Mouse (Mus musculus): ENCODE data around the gene Il10ra. TPM values are rescaled to one million over a fixed set of nuclear protein-coding genes. Genes with fewer than 3 reads are reported as not detected.

The Il10ra gene
- 0.55 and 0.59 TPM in 2 replicates for polyA plus RNA-seq (2016; fragmentation: Nextera tagmentation; extraction: Ambion mirVana)

DNA sequence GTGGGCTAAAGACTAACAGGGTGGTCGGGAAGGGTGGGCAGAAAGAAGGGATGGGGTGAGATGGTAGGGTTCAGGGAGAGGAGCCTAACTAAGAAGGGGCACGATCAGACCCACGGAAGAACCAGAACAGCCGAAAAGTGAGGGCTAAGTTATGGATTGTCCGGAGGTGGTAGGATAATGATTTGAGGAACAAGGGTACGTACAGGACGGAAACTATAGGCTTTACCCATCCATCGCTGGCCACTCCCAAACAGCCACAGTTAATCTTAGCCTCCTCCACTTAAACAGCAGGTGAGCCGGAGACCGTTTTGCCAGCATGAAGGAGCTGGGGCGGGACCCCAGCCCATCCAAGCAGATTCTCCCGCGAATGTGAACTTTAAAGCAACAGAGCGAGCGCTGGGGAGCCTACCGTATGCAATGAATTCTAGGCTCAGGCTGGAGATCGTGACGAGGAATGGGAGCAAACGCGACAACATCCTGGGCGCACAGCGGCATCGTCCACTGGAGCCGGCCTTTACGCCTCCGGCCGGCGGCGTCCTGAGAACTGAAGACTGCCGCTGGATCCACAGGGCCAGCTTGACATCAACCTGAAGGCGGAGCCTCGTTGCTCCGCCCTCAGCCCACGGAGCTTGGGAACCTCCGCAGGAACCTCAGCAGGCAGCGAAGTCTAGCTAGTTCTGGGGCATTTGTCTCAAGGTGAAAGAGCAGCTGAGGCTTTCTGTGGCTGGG is at the start of gene Il10ra:
Gene Il10ra (minus strand): TSS at position 553 of the 729 bp plus-strand sequence.
- WGBS: 6% methylated on average over 36 of the region's 36 CpGs
- Histone ChIP-seq H3K36me3 (replicated peaks) (no peaks in the 10 kb centered on the region), H3K9me3 (no peaks in the 10 kb centered on the region), H3K4me1 (peaks cover 13% of the 10 kb centered on the region), H3K27me3 (replicated peaks; ENCODE audit: low read depth, poor library complexity, severe bottlenecking) (peaks cover 74% of the 10 kb centered on the region), H3K27ac (replicated peaks) (no peak within 1 kb of the TSS), H3K4me3 (peak within 1 kb of the TSS; percentile 51)
- DNase-seq (ENCODE audit: low spot score): peak; percentile 63

- Histone ChIP-seq H3K4me3 (no peak overlapping the region), H3K36me3 (replicated peaks) (no peaks in the 10 kb centered on the region), H3K4me1 (no peaks in the 10 kb centered on the region), H3K27ac (replicated peaks) (no peak overlapping the region), H3K9me3 (no peaks in the 10 kb centered on the region), H3K27me3 (replicated peaks; ENCODE audit: low read depth, poor library complexity, severe bottlenecking) (peaks cover 32% of the 10 kb centered on the region)
- WGBS: 86% methylated on average over 3 of the region's 3 CpGs
- no peak for DNase-seq (ENCODE audit: low spot score)
These were observed 48.7 kb upstream of the Il10ra start for GRCm38 (mm10) chr9:45317635-45318034.

- DNase-seq (ENCODE audit: low spot score): no peak
- WGBS: 82% methylated on average over 3 of the region's 3 CpGs
- H3K27ac ChIP-seq (replicated peaks): no peak overlapping the region
These were observed 45.0 kb upstream of the Il10ra start for GRCm38 (mm10) chr9:45313913-45314312.

DNA sequence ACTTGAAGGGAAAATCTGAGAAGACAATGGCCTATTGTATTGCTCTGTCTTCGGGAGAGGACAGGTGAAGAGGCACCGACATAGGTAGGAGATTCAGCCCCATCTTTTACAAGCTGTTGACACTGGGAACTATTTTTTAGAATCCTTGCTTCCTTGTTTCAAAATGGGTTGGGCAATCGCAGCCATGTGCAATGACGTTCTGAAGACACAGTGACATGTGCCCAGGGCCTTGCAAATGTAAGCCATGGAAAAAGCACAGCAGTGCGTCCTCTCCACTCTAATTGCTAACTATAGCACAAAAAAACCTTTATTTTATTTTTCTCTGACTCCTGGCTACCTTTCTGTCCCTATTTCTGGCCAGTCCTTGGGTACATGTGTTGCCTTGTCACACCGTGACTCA is 42.9 kb upstream of the Il10ra start:
- no peaks in the 10 kb centered on the region for H3K9me3 ChIP-seq
- no peaks in the 10 kb centered on the region for H3K4me1 ChIP-seq
- H3K27ac ChIP-seq (replicated peaks): no peak overlapping the region
- no peak overlapping the region for H3K4me3 ChIP-seq
- no peaks in the 10 kb centered on the region for H3K36me3 ChIP-seq (replicated peaks)
- WGBS: 86% methylated on average over 6 of the region's 6 CpGs
- DNase-seq (ENCODE audit: low spot score): no peak
- peaks cover under 1% of the 10 kb centered on the region; the same call in 1 of the 2 replicates for H3K27me3 ChIP-seq (replicated peaks; ENCODE audit: low read depth, poor library complexity, severe bottlenecking)

More at GRCm38 (mm10) chr9:45313913-45314312, 45.0 kb upstream of the Il10ra start:
- no peaks in the 10 kb centered on the region for H3K36me3 ChIP-seq (replicated peaks)
- no peak overlapping the region for H3K4me3 ChIP-seq
- H3K9me3 ChIP-seq: no peaks in the 10 kb centered on the region
- peaks cover 20% of the 10 kb centered on the region for H3K27me3 ChIP-seq (replicated peaks; ENCODE audit: low read depth, poor library complexity, severe bottlenecking)
- no peaks in the 10 kb centered on the region for H3K4me1 ChIP-seq

DNA sequence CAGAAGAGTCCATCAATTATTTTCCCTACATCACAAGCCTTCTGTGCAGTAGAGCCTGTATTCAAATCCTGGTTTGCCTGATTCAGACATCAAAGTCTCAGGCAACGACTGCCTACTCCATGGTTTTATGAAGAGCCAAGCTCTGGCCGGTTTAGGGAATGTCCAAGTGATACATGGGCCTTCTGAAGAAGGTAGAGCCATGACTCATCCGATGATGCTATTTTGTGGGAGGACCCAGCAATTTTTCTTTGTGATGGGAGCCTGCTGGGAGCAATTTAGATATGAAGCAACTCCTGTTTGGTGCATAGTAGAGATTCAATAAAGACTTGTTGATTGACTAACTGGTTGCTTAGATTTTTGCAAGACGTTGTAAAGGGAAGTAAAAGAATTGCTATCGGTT is 39.6 kb upstream of the Il10ra start:
- H3K4me1 ChIP-seq: no peaks in the 10 kb centered on the region
- WGBS: 89% methylated on average over 5 of the region's 5 CpGs
- H3K27me3 ChIP-seq (replicated peaks; ENCODE audit: low read depth, poor library complexity, severe bottlenecking): no peaks in the 10 kb centered on the region
- DNase-seq (ENCODE audit: low spot score): no peak
- no peaks in the 10 kb centered on the region for H3K36me3 ChIP-seq (replicated peaks)
- no peak overlapping the region for H3K27ac ChIP-seq (replicated peaks)
- no peaks in the 10 kb centered on the region for H3K9me3 ChIP-seq
- H3K4me3 ChIP-seq: no peak overlapping the region

GRCm38 (mm10) chr9:45306746-45307410 is 37.9 kb upstream of the Il10ra start:
- DNase-seq (ENCODE audit: low spot score): no peak
- no peaks in the 10 kb centered on the region for H3K9me3 ChIP-seq
- H3K27ac ChIP-seq (replicated peaks): no peak overlapping the region
- no peaks in the 10 kb centered on the region for H3K36me3 ChIP-seq (replicated peaks)
- H3K4me3 ChIP-seq: no peak overlapping the region
- 82% methylated on average over 12 of the region's 12 CpGs for WGBS
- H3K27me3 ChIP-seq (replicated peaks; ENCODE audit: low read depth, poor library complexity, severe bottlenecking): no peaks in the 10 kb centered on the region
- no peaks in the 10 kb centered on the region for H3K4me1 ChIP-seq

GRCm38 (mm10) chr9:45301771-45302170 is 32.8 kb upstream of the Il10ra start:
- Histone ChIP-seq H3K27ac (replicated peaks) (no peak overlapping the region), H3K27me3 (replicated peaks; ENCODE audit: low read depth, poor library complexity, severe bottlenecking) (0 out of 2 replicates have a peak, but pooled peaks cover 6% of the 10 kb centered on the region), H3K4me1 (peaks cover 4% of the 10 kb centered on the region; the same call in 1 of the 2 replicates), H3K9me3 (no peaks in the 10 kb centered on the region; the same call in 1 of the 2 replicates), H3K36me3 (replicated peaks) (no peaks in the 10 kb centered on the region), H3K4me3 (no peak overlapping the region)
- 88% methylated on average over 8 of the region's 8 CpGs for WGBS
- DNase-seq (ENCODE audit: low spot score): no peak

GRCm38 (mm10) chr9:45300422-45301104 is 31.6 kb upstream of the Il10ra start:
- Histone ChIP-seq H3K27ac (replicated peaks) (peak overlapping the region; percentile 70), H3K9me3 (no peaks in the 10 kb centered on the region; the same call in 1 of the 2 replicates), H3K4me3 (peak overlapping the region; percentile 50), H3K4me1 (peaks cover 4% of the 10 kb centered on the region; the same call in 1 of the 2 replicates), H3K36me3 (replicated peaks) (no peaks in the 10 kb centered on the region), H3K27me3 (replicated peaks; ENCODE audit: low read depth, poor library complexity, severe bottlenecking) (0 out of 2 replicates have a peak, but pooled peaks cover 6% of the 10 kb centered on the region)
- DNase-seq (ENCODE audit: low spot score): peak; percentile 91
- WGBS: 22% methylated on average over 20 of the region's 20 CpGs

DNA sequence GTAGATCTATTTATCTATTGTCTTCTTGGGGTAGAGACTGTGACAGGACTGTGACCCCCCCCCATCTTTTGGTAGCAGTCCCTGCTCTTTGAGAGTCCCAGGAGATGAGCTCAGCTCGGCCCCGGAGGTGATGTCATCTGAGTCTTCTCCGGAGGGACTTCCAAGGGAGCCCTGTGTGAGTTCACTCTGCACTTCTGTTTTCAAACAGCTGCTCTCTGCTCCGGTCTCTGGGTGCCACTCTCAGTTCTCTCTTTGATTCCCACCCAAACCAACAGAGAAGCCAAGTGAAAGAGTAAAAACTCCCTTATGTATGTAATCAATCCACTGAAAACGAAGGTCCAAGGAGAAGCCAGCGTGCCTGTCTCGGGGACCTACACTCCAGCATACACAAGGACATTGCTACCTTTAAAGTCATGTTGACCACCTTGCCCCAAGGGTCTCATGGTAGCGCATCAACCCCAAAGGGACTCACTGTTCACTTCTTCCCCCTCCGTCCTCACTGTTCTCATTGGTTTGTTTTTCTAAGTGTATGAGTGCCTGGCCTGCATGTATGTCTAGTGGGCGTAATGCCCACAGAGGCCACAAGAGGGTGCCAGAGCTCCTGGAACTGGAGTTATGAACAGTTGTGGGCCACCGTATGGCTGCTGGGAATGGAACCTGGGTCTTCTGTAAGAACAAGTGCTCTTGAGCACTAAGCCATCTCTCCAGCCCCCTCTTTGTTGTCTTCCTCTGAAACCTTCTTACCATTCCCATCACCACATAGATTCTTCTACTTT is 30.5 kb upstream of the Il10ra start:
- H3K9me3 ChIP-seq: no peaks in the 10 kb centered on the region; the same call in 1 of the 2 replicates
- WGBS: 80% methylated on average over 11 of the region's 11 CpGs
- peaks cover 4% of the 10 kb centered on the region; the same call in 1 of the 2 replicates for H3K4me1 ChIP-seq
- H3K27ac ChIP-seq (replicated peaks): no peak overlapping the region
- peak; percentile 63 for DNase-seq (ENCODE audit: low spot score)
- 0 out of 2 replicates have a peak, but pooled peaks cover 11% of the 10 kb centered on the region for H3K27me3 ChIP-seq (replicated peaks; ENCODE audit: low read depth, poor library complexity, severe bottlenecking)
- H3K36me3 ChIP-seq (replicated peaks): no peaks in the 10 kb centered on the region
- no peak overlapping the region for H3K4me3 ChIP-seq

DNA sequence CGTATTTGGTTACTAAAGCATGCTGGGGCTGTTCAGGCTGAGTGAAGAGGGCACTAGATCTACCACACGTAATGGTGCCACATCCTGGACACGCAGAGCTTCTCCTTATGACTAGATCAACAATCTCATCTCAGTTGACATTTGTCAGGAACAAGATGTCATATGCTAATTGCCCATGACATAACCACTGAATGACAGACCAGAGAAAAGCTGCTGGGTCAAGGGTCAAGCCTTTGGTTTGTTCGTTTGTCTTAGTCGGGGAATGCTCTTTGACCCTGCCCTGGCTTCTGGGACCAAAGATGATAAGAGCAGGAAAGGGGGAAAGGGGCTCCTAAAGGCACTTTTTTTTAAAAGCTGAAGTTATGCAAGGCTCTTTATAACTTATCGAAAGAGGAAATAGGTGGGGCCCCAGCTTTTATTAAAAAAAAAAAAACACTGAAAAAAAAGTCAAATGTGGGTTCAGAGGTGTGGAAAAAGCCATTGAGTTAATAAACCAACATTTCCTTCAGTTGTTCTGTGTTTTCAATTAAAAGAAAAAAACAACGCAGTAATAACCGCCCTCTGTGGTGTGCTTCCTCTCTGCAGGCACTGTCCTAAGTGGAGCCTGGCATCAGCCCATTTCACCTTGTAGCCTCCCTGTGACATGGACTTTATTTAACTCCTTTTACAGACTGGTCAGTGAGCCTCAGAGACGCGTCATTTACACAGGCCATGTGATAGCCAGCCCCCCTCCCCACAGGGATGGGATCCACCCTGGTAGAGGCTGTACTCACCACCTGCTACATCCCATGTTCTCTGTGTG is 25.5 kb upstream of the Il10ra start:
- Histone ChIP-seq H3K9me3 (no peaks in the 10 kb centered on the region), H3K4me3 (no peak overlapping the region), H3K27me3 (replicated peaks; ENCODE audit: low read depth, poor library complexity, severe bottlenecking) (0 out of 2 replicates have a peak, but pooled peaks cover 11% of the 10 kb centered on the region), H3K27ac (replicated peaks) (no peak overlapping the region), H3K36me3 (replicated peaks) (no peaks in the 10 kb centered on the region), H3K4me1 (peaks cover 5% of the 10 kb centered on the region; the same call in 1 of the 2 replicates)
- WGBS: 41% methylated on average over 10 of the region's 10 CpGs
- DNase-seq (ENCODE audit: low spot score): no peak

- Histone ChIP-seq H3K9me3 (no peaks in the 10 kb centered on the region), H3K4me3 (no peak overlapping the region), H3K4me1 (peaks cover 5% of the 10 kb centered on the region; the same call in 1 of the 2 replicates), H3K27ac (replicated peaks) (no peak overlapping the region), H3K36me3 (replicated peaks) (no peaks in the 10 kb centered on the region), H3K27me3 (replicated peaks; ENCODE audit: low read depth, poor library complexity, severe bottlenecking) (0 out of 2 replicates have a peak, but pooled peaks cover 5% of the 10 kb centered on the region)
- 85% methylated on average over 11 of the region's 11 CpGs for WGBS
- no peak for DNase-seq (ENCODE audit: low spot score)
These were observed 22.7 kb upstream of the Il10ra start for GRCm38 (mm10) chr9:45291481-45292168.
